Mouse (Mus musculus) T-helper 2 cell (primary cell): ENCODE data around the gene Susd6.

Experiments used
- in situ Hi-C: fragments of 300-600 bp; cut with MboI, MseI; formaldehyde crosslinking; loops from one replicate; pipeline ENCODE4 v1.15.1; 2025; ENCODE audit warnings: high pct_unique_total_duplicates

Gene Susd6

DNA sequence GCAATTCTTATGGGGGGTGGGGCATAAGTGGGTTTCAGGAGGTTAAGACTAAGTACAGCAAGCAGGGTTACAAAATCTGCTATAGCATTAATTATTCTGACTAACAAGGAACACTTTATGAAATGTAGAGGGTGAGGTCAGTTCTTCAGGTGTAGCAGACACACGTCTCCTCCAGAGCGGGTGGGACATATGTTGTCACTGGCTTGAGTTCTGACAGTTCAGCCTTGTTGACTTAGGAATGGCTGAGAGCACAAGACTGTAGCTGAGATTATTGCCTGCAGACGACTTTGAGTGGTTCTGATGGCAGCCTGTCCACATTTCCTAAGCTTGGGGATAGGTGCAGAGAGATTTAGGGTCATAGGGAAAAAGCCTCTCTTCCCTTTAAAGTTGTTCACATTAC lies 47.3 kb downstream of the Susd6 start:
- in situ Hi-C loops: no loop called here

- in situ Hi-C loops: no loop called here
These were observed 48.0 kb downstream of the Susd6 start for GRCm38 (mm10) chr12:80838271-80838670.

GRCm38 (mm10) chr12:80838787-80839186 lies 48.5 kb downstream of the Susd6 start:
- in situ Hi-C loops: no loop called here

GRCm38 (mm10) chr12:80839631-80840030 lies 49.3 kb downstream of the Susd6 start:
- in situ Hi-C loops: no loop called here

DNA sequence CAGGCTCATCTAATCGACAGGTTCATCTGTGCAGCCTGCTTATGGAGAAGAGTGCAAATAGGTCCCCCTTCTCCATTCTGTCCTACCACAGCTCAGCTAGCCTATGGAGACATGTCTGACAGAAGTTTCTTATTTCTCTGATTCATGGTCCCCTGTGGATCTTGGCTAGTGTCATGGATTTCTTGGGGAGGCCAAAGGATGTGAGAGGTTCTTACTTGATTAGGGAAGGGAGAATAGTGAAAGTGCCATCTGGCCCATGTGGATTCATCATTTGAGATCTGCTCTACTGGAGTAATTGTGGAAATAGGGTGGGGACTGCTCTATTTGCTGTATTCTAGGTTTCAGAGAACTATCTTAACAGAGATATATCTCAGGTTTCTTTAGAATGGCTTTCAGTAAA lies 51.3 kb downstream of the Susd6 start:
- in situ Hi-C loops: no loop called here

GRCm38 (mm10) chr12:80842609-80843008 lies 52.3 kb downstream of the Susd6 start:
- in situ Hi-C loops: no loop called here

GRCm38 (mm10) chr12:80843236-80843635 lies 52.9 kb downstream of the Susd6 start:
- in situ Hi-C loops: no loop called here

GRCm38 (mm10) chr12:80843651-80844444 lies 53.5 kb downstream of the Susd6 start:
- in situ Hi-C loops: no loop called here

DNA sequence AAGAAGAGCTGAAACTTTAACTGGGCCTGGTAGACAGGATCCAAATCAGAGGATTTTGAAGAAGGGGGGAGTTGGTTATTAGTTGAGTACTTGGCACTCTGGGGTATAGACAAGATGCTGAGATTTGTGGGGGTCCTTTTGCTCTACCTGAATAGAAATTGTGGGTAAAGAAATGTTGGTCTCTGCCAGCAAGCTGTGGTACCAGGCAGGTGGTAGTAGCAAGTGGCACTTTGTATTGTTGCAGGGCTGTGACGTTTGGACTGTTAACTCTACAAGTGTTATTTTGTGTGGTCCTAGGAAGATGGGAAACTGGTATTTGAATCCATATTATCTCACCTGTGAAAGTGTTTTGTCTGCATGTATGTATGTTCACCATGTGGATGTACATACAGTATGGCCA lies 55.6 kb downstream of the Susd6 start:
- in situ Hi-C loops: no loop called here

- in situ Hi-C loops: no loop called here
These were observed 56.6 kb downstream of the Susd6 start for GRCm38 (mm10) chr12:80846861-80847268.

DNA sequence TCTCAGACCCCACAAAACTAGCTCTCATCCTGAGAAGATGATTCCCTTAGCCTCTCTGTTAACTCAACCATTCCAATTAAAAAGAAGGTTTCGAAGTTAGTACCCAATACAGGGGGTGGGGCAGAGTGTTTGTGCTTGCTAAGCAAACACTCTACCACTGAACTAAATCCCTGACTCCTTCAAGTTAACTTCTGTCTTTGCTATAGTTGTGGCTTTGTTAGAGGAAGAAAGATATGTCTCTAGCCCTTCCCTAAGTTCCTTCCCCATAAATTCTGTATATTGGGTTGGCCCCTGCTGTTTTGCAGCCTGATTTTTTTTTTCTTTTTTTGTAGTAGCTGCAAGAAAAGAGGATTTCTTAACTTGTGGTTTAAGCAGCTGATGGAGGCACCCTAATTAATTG lies 61.7 kb downstream of the Susd6 start:
- in situ Hi-C loops: no loop called here

DNA sequence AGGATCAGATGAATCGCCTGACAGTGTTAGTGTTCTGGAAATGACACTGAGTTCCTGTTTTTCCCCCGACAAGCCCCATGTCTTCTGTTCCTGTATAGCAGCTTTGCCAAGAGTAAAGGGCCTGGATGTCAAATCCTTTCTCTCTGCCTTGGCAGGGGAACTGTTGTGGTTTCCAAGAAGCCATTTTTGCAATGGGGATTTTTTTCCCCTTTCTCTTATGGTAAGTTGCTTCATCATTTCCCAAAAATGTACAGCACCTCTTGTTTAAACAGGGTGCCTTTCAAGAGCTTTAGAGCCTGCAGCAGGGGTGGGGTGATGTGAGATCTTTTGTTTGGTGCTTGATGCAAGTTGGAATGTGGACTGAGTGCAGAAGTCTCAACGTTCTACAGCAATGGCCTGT lies 63.4 kb downstream of the Susd6 start:
- in situ Hi-C loops: no loop called here

DNA sequence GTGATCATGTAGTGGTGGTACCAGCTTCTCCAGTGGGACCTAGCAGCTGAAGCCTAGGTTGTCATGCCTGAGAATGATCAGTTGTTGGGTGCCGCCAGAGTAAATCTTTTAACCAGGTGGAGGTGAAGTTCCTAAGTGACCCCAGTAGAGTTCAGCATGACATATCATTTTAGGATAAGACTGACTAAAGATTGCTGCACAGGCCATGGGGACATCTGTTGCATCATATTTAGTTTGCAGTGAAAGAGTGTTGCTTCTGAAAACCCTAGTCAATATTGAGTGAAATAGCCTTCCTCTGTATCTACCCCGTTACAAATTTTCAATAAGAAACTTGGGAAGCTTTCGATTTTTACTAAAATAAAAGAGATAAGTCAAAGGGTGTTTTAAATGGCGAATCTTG lies 64.4 kb downstream of the Susd6 start:
- in situ Hi-C loops: no loop called here

GRCm38 (mm10) chr12:80855100-80855499 lies 64.8 kb downstream of the Susd6 start:
- in situ Hi-C loops: no loop called here

DNA sequence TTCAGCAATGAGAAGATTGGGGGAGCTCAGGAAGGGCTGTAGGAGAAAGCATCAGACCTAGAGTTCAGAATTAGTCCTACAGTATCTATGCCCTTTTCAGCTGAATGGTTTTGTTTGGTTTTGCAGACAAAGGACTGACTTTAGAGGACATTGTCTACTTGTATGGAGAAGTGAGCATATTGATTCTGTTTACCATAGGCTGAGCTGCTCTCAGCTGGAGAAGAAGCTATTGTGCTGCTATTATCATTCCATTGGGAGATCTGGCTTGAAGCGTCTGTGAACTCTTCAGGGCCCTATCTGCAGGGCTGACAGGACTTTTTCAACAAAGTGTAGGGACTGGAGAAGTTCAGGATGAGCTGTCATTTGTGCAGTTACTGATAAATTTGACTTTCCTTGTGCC lies 65.3 kb downstream of the Susd6 start:
- in situ Hi-C loops: no loop called here

GRCm38 (mm10) chr12:80857636-80858293 lies 67.5 kb downstream of the Susd6 start:
- in situ Hi-C loops: no loop called here

- in situ Hi-C loops: no loop called here
These were observed 68.0 kb downstream of the Susd6 start for GRCm38 (mm10) chr12:80858307-80858706.

GRCm38 (mm10) chr12:80861916-80862315 lies 71.6 kb downstream of the Susd6 start:
- in situ Hi-C loops: no loop called here

GRCm38 (mm10) chr12:80863370-80863769 lies 73.1 kb downstream of the Susd6 start:
- in situ Hi-C loops: no loop called here

DNA sequence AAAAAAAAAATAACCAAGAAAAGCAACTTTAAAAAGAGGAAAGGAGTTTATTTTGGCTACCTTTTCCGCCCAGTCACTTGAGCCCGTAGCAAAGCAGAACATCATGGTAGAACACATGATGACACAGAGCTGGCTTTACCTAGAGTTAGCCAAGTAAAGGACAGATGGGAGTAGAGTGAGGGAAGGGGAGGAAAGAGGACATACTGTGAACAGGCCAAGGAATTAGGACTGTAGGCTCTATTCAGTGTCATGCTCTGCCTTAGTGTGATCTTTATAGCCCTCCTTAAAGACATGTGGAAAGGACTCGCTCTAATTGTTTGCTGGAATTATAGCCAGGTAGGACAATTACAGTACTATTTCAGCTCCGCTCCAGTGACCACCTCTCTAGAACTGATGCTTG lies 74.9 kb downstream of the Susd6 start:
- in situ Hi-C loops: no loop called here

GRCm38 (mm10) chr12:80866023-80866422 lies 75.7 kb downstream of the Susd6 start:
- in situ Hi-C loops: no loop called here

DNA sequence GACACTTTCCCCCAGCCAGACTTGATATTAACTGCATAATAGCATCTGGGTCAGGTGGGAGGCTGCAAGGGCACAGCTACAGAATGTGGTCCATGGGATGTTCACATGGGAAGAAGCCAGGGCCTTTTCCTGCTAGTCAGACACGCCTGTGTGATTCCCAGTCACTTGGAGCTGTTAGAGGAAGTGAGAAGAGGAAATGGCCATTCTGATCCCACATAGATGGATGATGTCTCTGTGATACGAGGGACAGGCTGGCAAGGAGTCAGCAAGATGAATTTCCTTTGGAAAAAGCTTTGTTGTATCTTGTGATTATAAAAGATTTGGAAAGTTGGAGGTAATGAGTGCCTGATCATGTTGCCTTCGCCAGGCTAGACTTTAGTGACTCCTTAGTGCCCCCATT lies 76.8 kb downstream of the Susd6 start:
- in situ Hi-C loops: no loop called here

DNA sequence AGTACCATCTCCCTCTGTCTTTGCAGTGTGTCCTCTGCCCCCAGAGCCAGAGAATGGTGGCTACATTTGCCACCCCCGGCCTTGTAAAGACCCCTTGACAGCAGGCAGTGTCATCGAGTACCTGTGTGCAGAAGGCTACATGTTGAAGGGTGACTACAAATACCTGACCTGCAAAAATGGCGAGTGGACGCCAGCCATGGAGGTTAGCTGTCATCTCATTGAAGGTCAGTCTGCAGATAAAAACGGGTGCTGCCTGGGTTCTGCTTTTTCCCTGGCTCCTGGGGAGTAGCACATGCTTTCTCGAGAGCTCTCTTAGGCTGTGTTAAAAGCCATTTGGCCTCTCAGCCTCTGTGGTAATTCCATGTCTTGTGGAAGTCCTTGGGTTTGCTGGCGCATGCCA lies 78.1 kb downstream of the Susd6 start:
- in situ Hi-C loops: no loop called here
